Mouse (Mus musculus) right cerebral cortex, postnatal 10 days (tissue): ENCODE data around the gene Pparg.

Experiments used
- DNase-seq, 2 experiments: peaks; one replicate each; pipeline ENCODE4 v3.0.0; 2021; ENCODE audit warnings: low spot score in 2 of 2

Pparg gene

GRCm38 (mm10) chr6:115464661-115465060 lies 103.9 kb downstream of the Pparg start:
- DNase-seq = no peak

- no peak for DNase-seq
These were observed 104.7 kb downstream of the Pparg start for GRCm38 (mm10) chr6:115465463-115465862.

GRCm38 (mm10) chr6:115465876-115466275 lies 105.1 kb downstream of the Pparg start:
- DNase-seq = no peak

- DNase-seq = no peak
These were observed 105.8 kb downstream of the Pparg start for GRCm38 (mm10) chr6:115466601-115467000.

- DNase-seq = no peak
These were observed 109.2 kb downstream of the Pparg start for GRCm38 (mm10) chr6:115469666-115470581.

- DNase-seq = no peak
These were observed 111.2 kb downstream of the Pparg start for GRCm38 (mm10) chr6:115471956-115472355.

GRCm38 (mm10) chr6:115477081-115477695 lies 116.4 kb downstream of the Pparg start:
- peak in 1 of 2 experiments; percentile 42 for DNase-seq

GRCm38 (mm10) chr6:115479963-115480321 lies 119.2 kb downstream of the Pparg start:
- no peak for DNase-seq

GRCm38 (mm10) chr6:115480322-115481017 lies 119.7 kb downstream of the Pparg start:
- DNase-seq = no peak

- DNase-seq = no peak
These were observed 120.2 kb downstream of the Pparg start for GRCm38 (mm10) chr6:115481018-115481354.

GRCm38 (mm10) chr6:115481603-115482002 lies 120.9 kb downstream of the Pparg start:
- DNase-seq = no peak

- DNase-seq = no peak
These were observed 124.9 kb downstream of the Pparg start for GRCm38 (mm10) chr6:115485635-115486034.

GRCm38 (mm10) chr6:115489831-115490230 lies 129.1 kb downstream of the Pparg start:
- DNase-seq = no peak

- peak; percentile 44 to 68 for DNase-seq
These were observed 132.3 kb downstream of the Pparg start for GRCm38 (mm10) chr6:115492952-115493613.

- no peak for DNase-seq
These were observed 133.1 kb downstream of the Pparg start for GRCm38 (mm10) chr6:115493824-115494223.

GRCm38 (mm10) chr6:115499540-115499939 lies 138.8 kb downstream of the Pparg start:
- peak; percentile 81 to 84 for DNase-seq

- no peak for DNase-seq
These were observed 139.5 kb downstream of the Pparg start for GRCm38 (mm10) chr6:115500234-115500633.

- no peak for DNase-seq
These were observed 140.4 kb downstream of the Pparg start for GRCm38 (mm10) chr6:115501131-115501530.

- no peak for DNase-seq
These were observed 142.3 kb downstream of the Pparg start for GRCm38 (mm10) chr6:115503038-115503437.

GRCm38 (mm10) chr6:115503549-115504159 lies 142.9 kb downstream of the Pparg start:
- no peak for DNase-seq

- no peak for DNase-seq
These were observed 143.4 kb downstream of the Pparg start for GRCm38 (mm10) chr6:115504160-115504558.

- no peak for DNase-seq
These were observed 144.2 kb downstream of the Pparg start for GRCm38 (mm10) chr6:115504915-115505314.
